Mouse (Mus musculus): ENCODE data around the gene Garem2. TPM values are rescaled to one million over a fixed set of nuclear protein-coding genes. Genes with fewer than 3 reads are reported as not detected.
"Not testable (repeated sequence)": the region's sequence is repeated elsewhere in the genome, so short reads cannot be mapped to it uniquely, and the experiment has no call there.

The Garem2 gene
- polyA plus RNA-seq (2016; fragmentation: Nextera tagmentation; extraction: Ambion mirVana): 24.9 and 26.9 TPM in 2 replicates

- Histone ChIP-seq H3K27me3 (peaks cover 4% of the 10 kb centered on the region; the same call in 1 of the 2 replicates), H3K36me3 (no peaks in the 10 kb centered on the region), H3K4me1 (peaks cover 53% of the 10 kb centered on the region), H3K4me2 (replicated peaks) (peak within 1 kb of the TSS; percentile 71), H3K9ac (replicated peaks) (peak within 1 kb of the TSS; percentile 85), H3K9me3 (no peaks in the 10 kb centered on the region), H3K4me3 (peak within 1 kb of the TSS; percentile 74), H3K27ac (replicated peaks) (peak within 1 kb of the TSS; percentile 88)
- peak; percentile 17 for ATAC-seq (ENCODE audit: low FRiP score, low read depth)
- under 1% methylated on average over 51 of the region's 65 CpGs for WGBS
Measured at GRCm38 (mm10) chr5:30104841-30105667, at the start of gene Garem2. Garem2 (plus strand) TSS chr5:30105161.

- 50% methylated on average over 6 of the region's 6 CpGs for WGBS
Measured at GRCm38 (mm10) chr5:30058216-30058731, 46.7 kb upstream of the Garem2 start.

DNA sequence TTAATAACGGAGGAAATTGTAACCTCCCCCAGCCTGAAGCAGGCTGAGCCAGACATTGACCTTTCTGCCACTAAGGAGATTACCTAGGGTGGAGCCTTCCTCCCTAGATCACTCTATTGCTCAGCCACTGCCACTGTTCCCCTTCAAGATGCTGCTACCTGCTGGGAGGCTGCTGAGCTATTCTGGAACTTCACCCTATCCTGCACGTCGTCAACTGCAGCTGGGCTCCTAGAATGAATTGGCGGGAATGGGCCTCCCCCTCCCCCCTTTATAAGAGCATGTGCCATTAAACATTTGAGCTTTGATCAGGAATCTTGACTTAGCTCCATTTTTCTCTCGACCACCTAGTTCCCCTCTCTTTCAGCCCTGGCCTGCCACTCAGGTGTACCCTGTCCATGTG, 45.4 kb upstream of the Garem2 start:
- H3K36me3 ChIP-seq: peaks cover 38% of the 10 kb centered on the region
- H3K4me1 ChIP-seq; ATAC-seq (ENCODE audit: low FRiP score, low read depth); H3K4me2 ChIP-seq (replicated peaks); H3K27ac ChIP-seq (replicated peaks); H3K27me3 ChIP-seq; H3K4me3 ChIP-seq; H3K9ac ChIP-seq (replicated peaks); H3K9me3 ChIP-seq: not testable (repeated sequence)
- WGBS: 55% methylated on average over 5 of the region's 5 CpGs

More at GRCm38 (mm10) chr5:30058216-30058731, 46.7 kb upstream of the Garem2 start:
- H3K9me3 ChIP-seq: no peaks in the 10 kb centered on the region
- no peaks in the 10 kb centered on the region for H3K27me3 ChIP-seq
- H3K4me1 ChIP-seq: 0 out of 2 replicates have a peak, but pooled peaks cover 5% of the 10 kb centered on the region
- H3K9ac ChIP-seq (replicated peaks): no peak overlapping the region
- H3K36me3 ChIP-seq: peaks cover 30% of the 10 kb centered on the region
- no peak overlapping the region for H3K4me2 ChIP-seq (replicated peaks)
- H3K27ac ChIP-seq (replicated peaks): no peak overlapping the region
- ATAC-seq (ENCODE audit: low FRiP score, low read depth): no peak
- no peak overlapping the region for H3K4me3 ChIP-seq

DNA sequence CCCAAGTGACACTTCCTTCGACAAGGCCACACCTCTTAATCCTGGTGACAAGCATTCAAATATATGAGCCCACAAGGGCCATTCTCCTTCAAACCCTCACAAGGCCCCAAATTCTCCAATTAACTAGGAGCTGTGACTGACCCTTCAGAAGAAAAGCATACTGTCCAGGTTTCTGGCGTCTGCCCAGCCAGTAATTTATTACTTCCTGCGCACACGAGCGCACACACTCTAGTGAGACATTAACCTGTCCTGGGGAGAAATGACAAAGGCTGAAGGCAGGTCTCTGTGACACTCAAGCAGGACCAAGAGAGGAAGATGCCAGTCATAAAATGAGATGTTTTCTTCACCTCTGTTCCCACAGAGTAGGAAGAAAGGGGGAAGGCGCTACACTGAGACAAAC, 37.2 kb upstream of the Garem2 start:
- WGBS: 88% methylated on average over 6 of the region's 6 CpGs
- H3K4me3 ChIP-seq: no peak overlapping the region
- H3K36me3 ChIP-seq: peaks cover 54% of the 10 kb centered on the region
- H3K9me3 ChIP-seq: no peaks in the 10 kb centered on the region
- H3K27me3 ChIP-seq: no peaks in the 10 kb centered on the region
- no peak for ATAC-seq (ENCODE audit: low FRiP score, low read depth)
- peaks cover 12% of the 10 kb centered on the region for H3K4me1 ChIP-seq
- no peak overlapping the region for H3K4me2 ChIP-seq (replicated peaks)
- H3K27ac ChIP-seq (replicated peaks): no peak overlapping the region
- no peak overlapping the region for H3K9ac ChIP-seq (replicated peaks)

GRCm38 (mm10) chr5:30071677-30072076, 33.3 kb upstream of the Garem2 start:
- H3K27ac ChIP-seq (replicated peaks): no peak overlapping the region
- H3K4me2 ChIP-seq (replicated peaks): peak overlapping the region; percentile 83
- peak overlapping the region; percentile 22 for H3K4me3 ChIP-seq
- peaks cover 32% of the 10 kb centered on the region for H3K36me3 ChIP-seq
- no peak overlapping the region for H3K9ac ChIP-seq (replicated peaks)
- H3K4me1 ChIP-seq: peaks cover 14% of the 10 kb centered on the region
- H3K27me3 ChIP-seq: no peaks in the 10 kb centered on the region
- no peaks in the 10 kb centered on the region for H3K9me3 ChIP-seq
- WGBS: 82% methylated on average over 6 of the region's 6 CpGs
- ATAC-seq (ENCODE audit: low FRiP score, low read depth): no peak

- Histone ChIP-seq H3K4me1 (peaks cover 14% of the 10 kb centered on the region), H3K4me2 (replicated peaks) (peak overlapping the region; percentile 83), H3K9ac (replicated peaks) (peak overlapping the region; percentile 80; the same call in 1 of the 2 replicates), H3K9me3 (no peaks in the 10 kb centered on the region), H3K36me3 (peaks cover 31% of the 10 kb centered on the region), H3K27ac (replicated peaks) (no peak overlapping the region), H3K4me3 (peak overlapping the region; percentile 84), H3K27me3 (no peaks in the 10 kb centered on the region)
- ATAC-seq (ENCODE audit: low FRiP score, low read depth): no peak
- 61% methylated on average over 3 of the region's 3 CpGs for WGBS
Measured at GRCm38 (mm10) chr5:30072377-30072776, 32.6 kb upstream of the Garem2 start.

GRCm38 (mm10) chr5:30072825-30073821, 31.8 kb upstream of the Garem2 start, which contains the start of gene Tyms:
Tyms (minus strand) TSS chr5:30073617.
- peaks cover 14% of the 10 kb centered on the region for H3K4me1 ChIP-seq
- peak within 1 kb of the TSS; percentile 80 for H3K9ac ChIP-seq (replicated peaks)
- H3K9me3 ChIP-seq: no peaks in the 10 kb centered on the region
- no peaks in the 10 kb centered on the region for H3K27me3 ChIP-seq
- peaks cover 24% of the 10 kb centered on the region for H3K36me3 ChIP-seq
- peak; percentile 92 for ATAC-seq (ENCODE audit: low FRiP score, low read depth)
- 1% methylated on average over 45 of the region's 45 CpGs for WGBS
- H3K27ac ChIP-seq (replicated peaks): peak within 1 kb of the TSS; percentile 77
- H3K4me2 ChIP-seq (replicated peaks): peak within 1 kb of the TSS; percentile 83
- peak within 1 kb of the TSS; percentile 84 for H3K4me3 ChIP-seq

- Histone ChIP-seq H3K36me3 (no peaks in the 10 kb centered on the region), H3K4me1 (no peaks in the 10 kb centered on the region), H3K9ac (replicated peaks) (no peak overlapping the region), H3K9me3 (no peaks in the 10 kb centered on the region), H3K27ac (replicated peaks) (no peak overlapping the region), H3K4me3 (no peak overlapping the region), H3K27me3 (no peaks in the 10 kb centered on the region), H3K4me2 (replicated peaks) (no peak overlapping the region)
- WGBS: 67% methylated on average over 13 of the region's 13 CpGs
- ATAC-seq (ENCODE audit: low FRiP score, low read depth): no peak
Measured at GRCm38 (mm10) chr5:30092701-30093100, 12.3 kb upstream of the Garem2 start.

- H3K4me2 ChIP-seq (replicated peaks): no peak overlapping the region
- no peaks in the 10 kb centered on the region for H3K36me3 ChIP-seq
- H3K9me3 ChIP-seq: no peaks in the 10 kb centered on the region
- H3K9ac ChIP-seq (replicated peaks): no peak overlapping the region
- 68% methylated on average over 2 of the region's 2 CpGs for WGBS
- H3K27ac ChIP-seq (replicated peaks): no peak overlapping the region
- no peak for ATAC-seq (ENCODE audit: low FRiP score, low read depth)
- H3K27me3 ChIP-seq: no peaks in the 10 kb centered on the region
- H3K4me3 ChIP-seq: no peak overlapping the region
- no peaks in the 10 kb centered on the region for H3K4me1 ChIP-seq
Measured at GRCm38 (mm10) chr5:30094399-30094798, 10.6 kb upstream of the Garem2 start.

DNA sequence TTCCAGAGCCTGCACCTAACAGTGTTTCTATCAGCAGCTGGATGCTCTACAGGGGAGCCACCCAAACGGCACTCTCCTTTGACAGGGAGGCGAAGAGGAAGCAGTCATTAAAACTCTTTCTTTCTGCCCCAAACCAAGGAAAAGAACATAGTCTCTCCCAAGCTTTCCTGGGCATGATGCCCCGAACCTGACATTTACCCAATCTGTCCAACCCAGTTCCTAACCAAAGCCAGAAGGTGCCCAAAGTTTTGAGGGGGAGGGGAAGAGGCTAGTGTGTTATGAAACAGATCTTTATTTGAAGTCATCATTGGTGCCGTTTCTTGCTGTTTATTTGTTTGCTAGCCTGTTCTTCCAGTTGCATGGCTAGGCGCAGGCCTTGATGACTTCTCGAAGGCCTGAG, 9.2 kb upstream of the Garem2 start:
- no peaks in the 10 kb centered on the region for H3K9me3 ChIP-seq
- WGBS: 86% methylated on average over 6 of the region's 6 CpGs
- no peak overlapping the region for H3K4me2 ChIP-seq (replicated peaks)

DNA sequence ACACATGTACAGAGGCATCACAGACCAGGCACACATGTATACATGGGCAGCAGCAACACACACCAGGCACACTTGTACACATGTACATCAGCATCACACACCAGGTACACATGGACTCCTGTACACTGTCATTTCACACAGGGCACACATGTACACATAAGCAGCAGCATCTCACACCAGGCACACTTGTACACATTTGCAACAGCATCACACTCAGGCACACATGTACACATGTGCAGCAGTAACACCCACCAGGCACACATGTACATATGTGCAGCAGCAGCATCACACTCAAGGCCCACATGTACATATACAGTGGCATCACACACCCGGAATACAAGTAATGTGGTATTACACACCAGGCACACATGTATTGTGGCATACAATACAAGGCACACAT, 6.7 kb upstream of the Garem2 start:
- Histone ChIP-seq H3K36me3 (no peaks in the 10 kb centered on the region), H3K4me1 (no peaks in the 10 kb centered on the region), H3K27ac (replicated peaks) (no peak overlapping the region), H3K27me3 (no peaks in the 10 kb centered on the region), H3K9me3 (no peaks in the 10 kb centered on the region), H3K4me2 (replicated peaks) (no peak overlapping the region), H3K9ac (replicated peaks) (no peak overlapping the region), H3K4me3 (no peak overlapping the region)
- WGBS: 93% methylated on average over 1 of the region's 1 CpGs
- no peak for ATAC-seq (ENCODE audit: low FRiP score, low read depth)

More for the DNA sequence above, 9.2 kb upstream of the Garem2 start:
- no peaks in the 10 kb centered on the region for H3K4me1 ChIP-seq
- no peak for ATAC-seq (ENCODE audit: low FRiP score, low read depth)
- H3K9ac ChIP-seq (replicated peaks): no peak overlapping the region
- no peaks in the 10 kb centered on the region for H3K27me3 ChIP-seq
- no peak overlapping the region for H3K4me3 ChIP-seq
- no peak overlapping the region for H3K27ac ChIP-seq (replicated peaks)
- no peaks in the 10 kb centered on the region for H3K36me3 ChIP-seq

All from midbrain, embryonic 12.5 days (tissue).